Mouse (Mus musculus) B cell, adult 62 days (primary cell): ENCODE measurements around the gene Anapc11. TPM values are rescaled to one million over a fixed set of nuclear protein-coding genes. Genes with fewer than 3 reads are reported as not detected.

Experiments
- total RNA-seq: library from RNA; stranded (reverse); gene quantifications from 4 replicates; pipeline ENCODE4 v1.2.4, GENCODE M21; 2023

The Anapc11 gene
- 39.9 to 45.2 TPM (median 44.4 TPM) in 4 replicates for total RNA-seq

GRCm38 (mm10) chr11:120598283-120598989 lies at the start of gene Anapc11, which contains the start of gene Alyref:
Anapc11 (plus strand) TSS chr11:120598421.
Alyref (minus strand) TSS chr11:120598365.

DNA sequence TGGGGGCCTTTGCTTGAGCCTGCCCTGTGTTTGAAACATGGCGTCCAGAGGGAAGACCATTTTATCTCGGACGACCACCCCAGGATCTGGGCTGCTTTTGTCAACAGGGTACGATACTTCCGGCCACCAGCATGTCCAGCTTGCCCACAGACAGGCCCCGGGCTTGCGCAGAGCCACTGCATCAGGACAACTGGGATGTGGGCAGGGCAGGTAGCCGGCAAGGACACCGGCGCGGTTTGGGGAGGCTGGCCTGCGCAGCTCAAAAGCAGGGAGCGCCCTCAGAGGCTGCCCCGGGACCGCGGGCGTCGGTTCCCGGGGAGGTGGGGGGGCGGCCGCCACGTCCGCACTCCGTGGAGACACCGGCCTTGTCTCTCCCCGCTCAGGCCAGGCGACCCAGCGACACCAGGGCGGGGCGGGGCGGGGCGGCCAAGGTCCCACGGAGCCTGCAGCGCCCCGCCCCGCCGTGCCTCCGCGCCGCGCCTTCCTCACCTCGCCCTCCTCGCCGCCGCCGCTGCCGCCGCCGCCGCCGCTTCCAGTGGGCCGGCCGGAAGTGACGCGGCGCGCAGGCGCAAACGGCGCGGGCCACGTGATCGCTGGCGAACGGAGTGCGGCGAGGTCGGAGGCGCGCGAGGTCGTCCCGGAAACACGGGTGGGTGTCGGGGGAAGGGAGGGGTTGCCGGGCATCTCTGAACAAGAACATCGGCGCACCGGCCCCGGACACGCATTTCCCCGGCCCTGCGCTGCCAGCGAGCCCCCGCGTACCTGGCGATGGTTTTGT lies 48.9 kb upstream of the Anapc11 start, which contains the start of gene Mcrip1:
Gene Mcrip1 (minus strand): TSS at position 560 of the 778 bp plus-strand sequence.

GRCm38 (mm10) chr11:120550810-120551440 lies 47.3 kb upstream of the Anapc11 start, which contains the start of gene Ppp1r27:
Ppp1r27 (minus strand) TSS chr11:120551132.

GRCm38 (mm10) chr11:120572752-120573584 lies 25.3 kb upstream of the Anapc11 start, which contains the start of gene P4hb:
P4hb (minus strand) TSS chr11:120573253.

DNA sequence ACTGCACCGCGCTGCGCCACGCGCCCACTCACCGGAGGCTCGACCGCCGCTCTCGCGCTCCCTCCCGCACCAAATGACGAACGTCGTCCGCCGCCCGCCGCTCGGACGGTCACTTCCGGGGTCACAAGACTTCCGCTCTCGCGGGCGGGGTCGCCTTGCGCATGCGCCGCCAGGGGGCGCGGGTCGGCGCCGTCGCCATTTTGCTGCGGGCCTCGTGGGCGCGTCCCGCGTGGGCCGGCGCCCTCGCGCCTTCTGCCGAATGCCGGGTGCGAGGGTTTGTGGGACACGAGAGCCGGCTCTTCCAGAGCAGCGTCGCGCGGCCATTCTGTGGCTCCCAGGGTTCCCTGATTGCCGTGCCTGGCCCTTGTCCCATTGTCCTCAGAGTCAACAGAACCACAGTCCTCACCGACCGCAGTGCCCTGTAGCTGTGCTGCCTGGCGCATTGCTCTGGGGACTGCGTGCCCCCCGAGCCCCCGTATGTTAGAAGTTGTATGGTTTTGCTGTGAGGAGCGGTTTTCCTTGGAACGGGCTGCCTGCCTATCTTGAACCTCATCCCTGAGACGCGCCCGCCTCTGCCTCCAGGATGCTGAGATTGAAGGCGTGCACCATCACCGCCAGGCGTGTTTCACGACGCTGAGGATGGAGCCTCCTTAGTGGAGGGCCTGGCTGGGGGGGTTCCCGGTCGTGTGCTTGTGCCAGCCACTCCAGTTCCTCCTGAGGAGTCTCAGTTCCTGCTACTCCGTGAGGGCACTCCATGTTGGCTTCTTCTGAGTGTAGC lies 16.5 kb upstream of the Anapc11 start, which contains the start of gene Arhgdia:
Gene Arhgdia (minus strand): TSS at position 135 of the 778 bp plus-strand sequence.

DNA sequence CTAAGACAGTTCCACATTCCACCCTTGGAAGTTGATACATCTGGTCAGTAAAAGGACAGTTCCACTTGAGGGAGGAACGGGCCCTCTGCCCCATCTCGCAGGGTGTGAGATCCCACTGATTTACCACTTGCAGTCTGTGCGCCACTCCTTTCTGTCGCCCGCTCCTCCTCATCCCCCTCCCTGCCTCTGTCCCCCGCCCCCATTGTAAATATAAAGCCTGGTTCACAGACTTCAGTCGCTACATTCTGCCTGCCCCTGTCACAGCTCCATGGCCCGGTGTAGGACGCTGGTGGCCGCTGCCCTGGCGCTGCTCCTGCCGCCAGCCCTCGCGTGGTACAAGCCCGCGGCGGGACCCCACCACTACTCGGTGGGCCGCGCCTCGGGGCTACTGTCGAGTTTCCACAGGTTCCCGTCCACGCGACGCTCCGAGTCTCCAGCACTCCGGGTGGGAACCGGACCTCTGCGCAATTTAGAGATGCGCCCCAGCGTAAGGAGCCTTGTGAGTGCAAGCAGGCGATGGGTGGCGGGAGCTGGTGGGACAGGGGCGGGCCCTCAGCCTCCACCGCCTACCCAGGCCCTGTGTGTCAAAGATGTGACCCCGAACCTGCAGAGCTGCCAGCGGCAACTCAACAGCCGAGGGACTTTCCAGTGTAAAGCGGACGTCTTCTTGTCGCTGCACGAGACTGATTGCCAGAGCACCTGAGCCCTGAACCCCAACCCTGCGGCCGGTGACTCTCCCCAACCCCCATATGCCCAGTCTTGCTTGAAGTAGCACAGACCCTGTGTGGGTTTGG lies 10.2 kb downstream of the Anapc11 start, which contains the start of gene Npb:
Gene Npb (plus strand): TSS at position 237 of the 794 bp plus-strand sequence.

GRCm38 (mm10) chr11:120617519-120618112 lies 19.4 kb downstream of the Anapc11 start, which contains the start of gene Pcyt2:
Pcyt2 (minus strand) TSS chr11:120617936.

DNA sequence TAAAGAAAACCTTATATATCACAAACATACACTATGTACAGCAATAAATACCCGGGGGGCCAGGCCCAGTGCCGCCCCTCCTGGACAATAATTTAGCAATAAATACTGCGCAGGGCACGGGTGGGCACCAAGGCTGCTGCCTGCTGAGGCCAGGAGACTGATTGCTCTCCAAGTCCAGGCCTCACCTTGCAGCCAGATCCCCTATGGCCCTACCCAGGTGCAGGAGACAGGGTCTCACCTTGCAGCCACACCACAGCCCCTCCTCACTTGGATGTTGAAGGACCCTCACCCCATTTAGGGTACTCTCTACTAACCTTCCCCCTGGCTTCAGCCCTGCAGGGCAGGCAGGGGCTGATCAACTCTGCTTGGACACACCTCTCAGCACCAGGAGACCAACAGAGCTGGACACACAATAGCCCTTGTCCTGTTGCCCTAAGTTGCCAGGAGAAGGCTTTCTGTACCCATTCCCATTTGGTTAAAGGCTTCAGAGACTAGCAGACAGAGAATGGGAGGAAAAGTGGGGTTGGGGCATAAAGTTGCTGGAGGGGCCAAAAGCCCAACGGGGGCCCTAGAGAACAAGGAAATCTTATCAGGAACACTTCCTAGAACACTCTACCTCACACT lies 27.0 kb downstream of the Anapc11 start, which contains the start of gene Sirt7:
Gene Sirt7 (minus strand): TSS at position 89 of the 624 bp plus-strand sequence.

DNA sequence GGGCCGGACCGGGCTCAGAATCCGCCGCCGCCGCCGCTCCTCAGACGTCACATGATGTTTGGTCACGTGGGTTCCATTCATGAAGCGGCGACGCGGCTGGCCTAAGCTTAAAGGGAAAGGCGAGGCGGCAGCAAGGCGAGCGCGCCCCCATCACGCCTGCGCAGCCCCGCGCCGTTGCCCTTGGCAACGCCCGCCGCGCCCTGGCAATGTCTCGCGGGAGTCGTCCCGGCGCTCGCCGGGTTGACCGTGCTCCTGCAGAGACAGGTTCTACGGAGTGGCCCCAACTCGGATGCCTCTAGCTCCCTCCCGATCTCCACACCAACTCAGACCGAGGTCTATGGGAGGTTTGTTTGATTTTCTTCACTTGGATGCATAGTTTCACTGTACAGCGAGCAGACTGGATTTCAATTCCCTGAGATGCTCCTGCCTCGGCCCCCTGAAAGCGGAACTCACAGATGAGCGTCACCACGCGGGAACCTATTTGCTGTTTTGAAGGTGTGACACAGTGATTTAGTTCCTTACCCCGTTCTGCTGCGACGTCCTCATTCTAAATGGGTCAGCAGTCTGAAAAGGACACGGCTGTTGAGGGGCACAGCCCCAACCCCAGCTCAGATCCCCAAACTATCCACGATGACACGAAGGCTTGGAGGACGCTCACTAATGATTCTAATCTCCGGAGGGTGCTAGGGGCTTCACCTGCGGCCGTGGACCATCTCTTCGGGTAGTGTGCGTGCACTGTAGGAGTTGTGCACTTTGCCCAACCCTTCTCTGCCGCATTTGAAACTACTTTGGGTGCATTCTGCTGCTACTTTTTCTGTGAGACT lies 35.5 kb downstream of the Anapc11 start, which contains the start of gene Mafg:
Gene Mafg (minus strand): TSS at position 81 of the 824 bp plus-strand sequence.

DNA sequence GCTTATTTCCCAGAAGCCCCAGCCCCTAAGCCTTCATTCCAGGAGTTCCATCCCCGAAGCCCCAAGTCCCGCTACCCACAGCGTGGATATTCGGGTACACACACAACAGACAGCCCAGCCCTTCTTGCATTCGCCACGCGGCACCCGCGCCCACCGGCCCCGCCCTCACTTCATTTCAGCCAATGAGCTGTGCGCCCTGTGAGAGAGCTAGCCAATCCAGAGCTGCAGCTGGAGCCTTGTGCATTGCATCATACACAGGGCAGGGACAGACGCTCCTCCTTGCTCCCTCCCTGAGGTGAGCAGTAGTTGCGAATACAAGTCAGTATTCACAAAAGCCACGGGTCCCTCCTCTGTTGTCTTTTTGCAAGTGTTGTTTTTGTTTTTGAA lies 45.4 kb downstream of the Anapc11 start, which contains the start of gene Pycr1:
Gene Pycr1 (minus strand): TSS at position 169 of the 387 bp plus-strand sequence.

DNA sequence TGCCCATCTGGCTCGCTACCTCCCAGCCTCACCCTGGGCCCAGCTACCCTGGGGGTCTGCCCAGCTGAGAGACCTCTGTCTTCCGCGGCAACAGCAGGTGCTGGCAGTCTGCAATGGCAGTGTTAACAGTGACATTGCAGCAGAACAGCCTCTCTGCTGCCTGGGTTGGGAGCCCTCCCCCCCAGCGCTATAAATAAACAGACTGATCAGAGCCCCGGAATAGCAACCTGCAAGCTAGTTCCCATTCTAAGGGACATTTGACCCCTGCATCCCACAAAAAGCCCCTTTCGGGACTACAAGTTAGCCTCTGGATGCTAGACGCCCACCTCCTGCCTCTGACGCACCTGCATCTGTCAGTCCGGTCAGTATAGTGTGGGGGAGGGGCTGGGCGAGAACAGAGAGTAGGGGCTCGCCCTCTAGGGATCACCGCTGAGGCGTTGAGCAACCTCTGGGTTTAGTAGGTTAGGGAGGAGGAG lies 49.8 kb downstream of the Anapc11 start, which contains the start of gene Myadml2:
Gene Myadml2 (minus strand): TSS at position 158 of the 476 bp plus-strand sequence.

Other genes starting within 250 kb of the Anapc11 start
- gene Actg1, start 249.9 kb upstream of the Anapc11 start, total RNA-seq = 1,282 to 1,325 TPM (median 1,304 TPM) in 4 replicates
- not detected in 4 replicates for gene Fscn2, start 236.9 kb upstream of the Anapc11 start, total RNA-seq
- gene Faap100, start 219.7 kb upstream of the Anapc11 start, total RNA-seq = 16.9 to 32.5 TPM (median 24.3 TPM) in 4 replicates
- 65.3 to 69.1 TPM (median 67.1 TPM) in 4 replicates for gene Nploc4, start 160.7 kb upstream of the Anapc11 start, total RNA-seq
- 0.69 to 24.1 TPM in 2 of 4 replicates, not detected in the others for gene Tspan10, start 155.8 kb upstream of the Anapc11 start, total RNA-seq
- 0.88 TPM in 1 of 4 replicates, not detected in the others for gene Pde6g, start 144.9 kb upstream of the Anapc11 start, total RNA-seq
- 4.3 to 7.5 TPM (median 4.8 TPM) in 4 replicates for gene Oxld1, start 140.4 kb upstream of the Anapc11 start, total RNA-seq
- gene Ccdc137, start 140.3 kb upstream of the Anapc11 start, total RNA-seq = 28.8 to 40.2 TPM (median 32.1 TPM) in 4 replicates
- 4.9 to 14.4 TPM (median 11.7 TPM) in 4 replicates for gene Arl16, start 130.8 kb upstream of the Anapc11 start, total RNA-seq
- 31.5 to 40.7 TPM (median 34.0 TPM) in 4 replicates for gene Mrpl12, start 113.8 kb upstream of the Anapc11 start, total RNA-seq
- gene Slc25a10, start 106.6 kb upstream of the Anapc11 start, total RNA-seq = 12.3 to 14.2 TPM (median 13.2 TPM) in 4 replicates
- gene Gcgr, start 67.7 kb upstream of the Anapc11 start, total RNA-seq = not detected in 4 replicates
- 38.2 to 45.1 TPM (median 40.3 TPM) in 4 replicates for gene Mcrip1, start 48.7 kb upstream of the Anapc11 start, total RNA-seq
- gene Ppp1r27, start 47.3 kb upstream of the Anapc11 start, total RNA-seq = not detected in 4 replicates
- 147 to 174 TPM (median 161 TPM) in 4 replicates for gene P4hb, start 25.2 kb upstream of the Anapc11 start, total RNA-seq
- 511 to 532 TPM (median 521 TPM) in 4 replicates for gene Arhgdia, start 16.8 kb upstream of the Anapc11 start, total RNA-seq
- gene Alyref, start 56 bp upstream of the Anapc11 start, total RNA-seq = 140 to 161 TPM (median 155 TPM) in 4 replicates
- gene Npb, start 10.1 kb downstream of the Anapc11 start, total RNA-seq = not detected in 4 replicates
- gene Pcyt2, start 19.5 kb downstream of the Anapc11 start, total RNA-seq = 101 to 110 TPM (median 102 TPM) in 4 replicates
- gene Sirt7, start 26.8 kb downstream of the Anapc11 start, total RNA-seq = 95.8 to 118 TPM (median 106 TPM) in 4 replicates
- gene Mafg, start 35.2 kb downstream of the Anapc11 start, total RNA-seq = 66.1 to 75.4 TPM (median 73.7 TPM) in 4 replicates
- gene Pycr1, start 45.3 kb downstream of the Anapc11 start, total RNA-seq = 0.81 to 4.3 TPM (median 1.4 TPM) in 4 replicates
- gene Myadml2, start 49.7 kb downstream of the Anapc11 start, total RNA-seq = 1.5 to 2.0 TPM in 2 of 4 replicates, not detected in the others
- not detected in 4 replicates for gene Notum, start 62.8 kb downstream of the Anapc11 start, total RNA-seq
- 95.9 to 114 TPM (median 110 TPM) in 4 replicates for gene Aspscr1, start 74.6 kb downstream of the Anapc11 start, total RNA-seq
- gene Cenpx, start 115.3 kb downstream of the Anapc11 start, total RNA-seq = 26.6 to 39.0 TPM (median 29.3 TPM) in 4 replicates
- 36.7 to 47.4 TPM (median 37.6 TPM) in 4 replicates for gene Lrrc45, start 115.5 kb downstream of the Anapc11 start, total RNA-seq
- gene Rac3, start 123.0 kb downstream of the Anapc11 start, total RNA-seq = 0.86 TPM in 1 of 4 replicates, not detected in the others
- gene Dcxr, start 128.9 kb downstream of the Anapc11 start, total RNA-seq = 13.4 to 18.0 TPM (median 16.8 TPM) in 4 replicates
- gene Cbr2, start 133.7 kb downstream of the Anapc11 start, total RNA-seq = not detected in 4 replicates
- 33.4 to 46.4 TPM (median 42.5 TPM) in 4 replicates for gene Hmga1b, start 164.4 kb downstream of the Anapc11 start, total RNA-seq
- 12.1 to 16.6 TPM (median 12.6 TPM) in 4 replicates for gene Rfng, start 185.8 kb downstream of the Anapc11 start, total RNA-seq
- gene Gps1, start 185.9 kb downstream of the Anapc11 start, total RNA-seq = 70.3 to 87.1 TPM (median 75.6 TPM) in 4 replicates
- gene Dus1l, start 198.0 kb downstream of the Anapc11 start, total RNA-seq = 49.8 to 57.3 TPM (median 53.2 TPM) in 4 replicates
- 117 to 130 TPM (median 124 TPM) in 4 replicates for gene Fasn, start 226.1 kb downstream of the Anapc11 start, total RNA-seq